Mouse (Mus musculus) midbrain, embryonic 14.5 days (tissue): ENCODE results near the gene Rangap1. TPM values are rescaled to one million over a fixed set of nuclear protein-coding genes. Genes with fewer than 3 reads are reported as not detected.

Experiments used
- ATAC-seq: fragments of 200-750 bp; cut with Nextera tagmentation; 2 replicates; pipeline ENCODE4 v1.8.0; 2017; ENCODE audit warnings: moderate number of reproducible peaks, moderate library complexity; ENCODE audit not compliant: low FRiP score, low TSS enrichment
- DNase-seq: peaks from one replicate; pipeline ENCODE4 v3.0.0-alpha.2; 2015
- H3K27ac ChIP-seq: fragments of 300-500 bp; sonication (generic); replicated peaks from 2 replicates; pipeline ENCODE4 v1.5.1; 2014; ENCODE audit warnings: mild to moderate bottlenecking, low read depth, low read length, moderate library complexity
- H3K27me3 ChIP-seq: fragments of 300-500 bp; sonication (generic); 2 replicates; pipeline ENCODE4 v1.6.1; 2014; ENCODE audit warnings: low read length, control low read depth, mixed read lengths; ENCODE audit not compliant: control insufficient read depth, insufficient read depth
- H3K36me3 ChIP-seq: fragments of 300-500 bp; sonication (generic); 2 replicates; pipeline ENCODE4 v1.6.1; 2014; ENCODE audit warnings: low read length, control low read depth; ENCODE audit not compliant: control insufficient read depth, insufficient read depth
- H3K4me1 ChIP-seq: fragments of 300-500 bp; sonication (generic); 2 replicates; pipeline ENCODE4 v1.6.1; 2014; ENCODE audit warnings: mild to moderate bottlenecking, antibody characterized with exemption, low read length, control low read depth; ENCODE audit not compliant: control insufficient read depth, insufficient read depth
- H3K4me2 ChIP-seq: fragments of 300-500 bp; sonication (generic); 2 replicates; pipeline ENCODE4 v1.6.1; 2014; ENCODE audit warnings: mild to moderate bottlenecking, low read length, moderate library complexity
- H3K4me3 ChIP-seq: fragments of 300-500 bp; sonication (generic); replicated peaks from 2 replicates; pipeline ENCODE4 v1.5.1; 2014; ENCODE audit warnings: low read depth, low read length
- H3K9ac ChIP-seq: fragments of 300-500 bp; sonication (generic); replicated peaks from 2 replicates; pipeline ENCODE4 v1.6.1; 2014; ENCODE audit warnings: mild to moderate bottlenecking, low read length, moderate library complexity
- H3K9me3 ChIP-seq: fragments of 300-500 bp; sonication (generic); 2 replicates; pipeline ENCODE4 v1.6.1; 2016; ENCODE audit warnings: low read length, control low read depth, mixed read lengths; ENCODE audit not compliant: control insufficient read depth
- WGBS: fragments of 180-500 bp; shearing (Covaris S2); extraction: QIAGEN DNeasy Blood & Tissue Kit; methylation state at CpG from one replicate; pipeline ENCODE4 v1.1.7; 2014; 5-methylcytosine and 5-hydroxymethylcytosine counted together
- polyA plus RNA-seq: library from polyadenylated mRNA; unstranded; fragments of >200 nt; fragmentation: Nextera tagmentation; extraction: Ambion mirVana; gene quantifications from 2 replicates; pipeline ENCODE4 v1.2.1, GENCODE M21; 2014

The Rangap1 gene
- polyA plus RNA-seq, 1 experiment from 2014 or later, result 118 TPM

- Histone ChIP-seq H3K36me3 (peaks cover 85% of the 10 kb centered on the region), H3K27ac (no peak overlapping the region), H3K9me3 (no peaks in the 10 kb centered on the region), H3K4me3 (no peak overlapping the region), H3K9ac (no peak overlapping the region), H3K4me1 (no peaks in the 10 kb centered on the region), H3K4me2 (no peak overlapping the region), H3K27me3 (no peaks in the 10 kb centered on the region)
- DNase-seq (no peak), ATAC-seq (no peak)
- WGBS, result 94% methylated on average over 20 of the region's 20 CpGs
Measured at GRCm38 (mm10) chr15:81772431-81773120, 27.2 kb upstream of the Rangap1 start.

- no peaks in the 10 kb centered on the region for H3K9me3 ChIP-seq
- WGBS, result 60% methylated on average over 13 of the region's 13 CpGs
- H3K27me3 ChIP-seq, result no peaks in the 10 kb centered on the region
- no peak overlapping the region for H3K4me2 ChIP-seq
- no peak for ATAC-seq
- peaks cover 49% of the 10 kb centered on the region for H3K36me3 ChIP-seq
- H3K27ac ChIP-seq, result no peak overlapping the region
- H3K4me3 ChIP-seq, result no peak overlapping the region
- no peak for DNase-seq
- H3K4me1 ChIP-seq, result no peaks in the 10 kb centered on the region
- no peak overlapping the region for H3K9ac ChIP-seq
Measured at GRCm38 (mm10) chr15:81769037-81769436, 23.7 kb upstream of the Rangap1 start.

GRCm38 (mm10) chr15:81766439-81766838 lies 21.1 kb upstream of the Rangap1 start:
- WGBS, result 85% methylated on average over 5 of the region's 5 CpGs
- H3K4me3 ChIP-seq, result no peak overlapping the region
- no peak overlapping the region for H3K27ac ChIP-seq
- H3K9me3 ChIP-seq, result no peaks in the 10 kb centered on the region
- peaks cover 26% of the 10 kb centered on the region for H3K36me3 ChIP-seq
- ATAC-seq, result no peak
- no peak overlapping the region for H3K4me2 ChIP-seq
- no peaks in the 10 kb centered on the region for H3K4me1 ChIP-seq
- no peak overlapping the region for H3K9ac ChIP-seq
- H3K27me3 ChIP-seq, result no peaks in the 10 kb centered on the region
- no peak for DNase-seq

- WGBS, result 96% methylated on average over 9 of the region's 9 CpGs
- ATAC-seq, result no peak
- no peak for DNase-seq
Measured at GRCm38 (mm10) chr15:81765651-81766050, 20.3 kb upstream of the Rangap1 start.

GRCm38 (mm10) chr15:81764573-81764972 lies 19.2 kb upstream of the Rangap1 start:
- Histone ChIP-seq H3K4me3 (no peak overlapping the region), H3K36me3 (peaks cover 16% of the 10 kb centered on the region), H3K4me2 (no peak overlapping the region), H3K27ac (no peak overlapping the region), H3K9me3 (no peaks in the 10 kb centered on the region), H3K4me1 (no peaks in the 10 kb centered on the region), H3K9ac (no peak overlapping the region), H3K27me3 (no peaks in the 10 kb centered on the region)
- WGBS, result 91% methylated on average over 6 of the region's 6 CpGs
- DNase-seq, result no peak
- ATAC-seq, result no peak

More at GRCm38 (mm10) chr15:81765651-81766050, 20.3 kb upstream of the Rangap1 start:
- H3K9ac ChIP-seq, result no peak overlapping the region
- H3K4me1 ChIP-seq, result no peaks in the 10 kb centered on the region
- no peaks in the 10 kb centered on the region for H3K27me3 ChIP-seq
- H3K4me3 ChIP-seq, result no peak overlapping the region
- no peak overlapping the region for H3K4me2 ChIP-seq
- no peak overlapping the region for H3K27ac ChIP-seq
- H3K36me3 ChIP-seq, result peaks cover 24% of the 10 kb centered on the region
- H3K9me3 ChIP-seq, result no peaks in the 10 kb centered on the region

- Histone ChIP-seq H3K9ac (no peak overlapping the region), H3K27me3 (no peaks in the 10 kb centered on the region), H3K27ac (no peak overlapping the region), H3K36me3 (0 out of 2 replicates have a peak, but pooled peaks cover 3% of the 10 kb centered on the region), H3K4me2 (no peak overlapping the region), H3K4me1 (no peaks in the 10 kb centered on the region), H3K4me3 (no peak overlapping the region), H3K9me3 (no peaks in the 10 kb centered on the region)
- ATAC-seq (no peak), DNase-seq (no peak)
- WGBS, result 88% methylated on average over 3 of the region's 3 CpGs
Measured at GRCm38 (mm10) chr15:81761959-81762358, 16.6 kb upstream of the Rangap1 start.

- DNase-seq (no peak), ATAC-seq (no peak)
- Histone ChIP-seq H3K27ac (no peak overlapping the region), H3K9ac (no peak overlapping the region), H3K4me3 (no peak overlapping the region), H3K36me3 (0 out of 2 replicates have a peak, but pooled peaks cover 3% of the 10 kb centered on the region), H3K4me2 (no peak overlapping the region), H3K27me3 (no peaks in the 10 kb centered on the region), H3K9me3 (no peaks in the 10 kb centered on the region), H3K4me1 (no peaks in the 10 kb centered on the region)
- 94% methylated on average over 7 of the region's 7 CpGs for WGBS
Measured at GRCm38 (mm10) chr15:81761381-81761780, 16.1 kb upstream of the Rangap1 start.

GRCm38 (mm10) chr15:81760361-81761079 lies 15.2 kb upstream of the Rangap1 start:
- no peak overlapping the region for H3K4me2 ChIP-seq
- H3K36me3 ChIP-seq, result peaks cover 6% of the 10 kb centered on the region; the same call in 1 of the 2 replicates
- H3K4me1 ChIP-seq, result no peaks in the 10 kb centered on the region
- H3K4me3 ChIP-seq, result no peak overlapping the region
- WGBS, result 95% methylated on average over 5 of the region's 5 CpGs
- no peak overlapping the region for H3K27ac ChIP-seq
- H3K9me3 ChIP-seq, result no peaks in the 10 kb centered on the region
- ATAC-seq (no peak), DNase-seq (no peak)
- no peak overlapping the region for H3K9ac ChIP-seq
- H3K27me3 ChIP-seq, result no peaks in the 10 kb centered on the region

GRCm38 (mm10) chr15:81759542-81759941 lies 14.2 kb upstream of the Rangap1 start:
- WGBS, result 95% methylated on average over 3 of the region's 3 CpGs
- Histone ChIP-seq H3K9ac (no peak overlapping the region), H3K27me3 (no peaks in the 10 kb centered on the region), H3K36me3 (peaks cover 14% of the 10 kb centered on the region; the same call in 1 of the 2 replicates), H3K4me1 (no peaks in the 10 kb centered on the region), H3K4me3 (no peak overlapping the region), H3K4me2 (no peak overlapping the region), H3K9me3 (no peaks in the 10 kb centered on the region), H3K27ac (no peak overlapping the region)
- DNase-seq (no peak), ATAC-seq (no peak)
